Mouse (Mus musculus): ENCODE measurements around the gene Ifnb1. TPM values are rescaled to one million over a fixed set of nuclear protein-coding genes. Genes with fewer than 3 reads are reported as not detected.

Gene Ifnb1
- polyA plus RNA-seq, 1 experiment from 2014 or later = not detected

DNA sequence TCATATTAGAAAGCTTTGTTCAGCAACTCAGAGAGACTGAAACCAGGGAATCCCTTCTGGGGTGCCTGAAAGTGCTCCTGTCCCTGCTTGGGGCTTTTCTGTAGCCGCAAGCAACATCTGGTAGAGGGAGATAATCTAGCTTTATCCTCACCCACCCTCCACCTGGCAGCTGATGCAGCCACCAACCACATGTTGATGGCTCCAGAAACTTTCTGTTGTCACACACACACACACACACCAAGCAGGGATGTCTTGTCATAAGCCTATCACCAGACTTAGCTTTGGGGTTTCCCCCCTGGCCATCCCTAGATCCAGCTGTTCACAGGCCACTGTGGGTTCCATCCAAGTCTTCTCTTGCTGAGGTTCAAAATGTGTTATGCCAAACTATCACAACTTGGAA, 13.2 kb upstream of the Ifnb1 start:
- 100% methylated on average over 1 of the region's 1 CpGs for WGBS
- Histone ChIP-seq H3K9ac (replicated peaks; ENCODE audit: low read depth, low read length) (no peak overlapping the region), H3K36me3 (ENCODE audit: control insufficient read depth, insufficient read depth, low read length) (no peaks in the 10 kb centered on the region), H3K27ac (ENCODE audit: low read depth, low read length) (no peak overlapping the region), H3K9me3 (ENCODE audit: control insufficient read depth, low read length) (no peaks in the 10 kb centered on the region), H3K4me1 (ENCODE audit: control insufficient read depth, insufficient read depth, low read length) (no peaks in the 10 kb centered on the region), H3K4me3 (ENCODE audit: low read depth, low read length) (no peak overlapping the region), H3K27me3 (ENCODE audit: control insufficient read depth, insufficient read depth, low read length) (no peaks in the 10 kb centered on the region), H3K4me2 (ENCODE audit: low read depth, low read length) (no peak overlapping the region)
- no peak for ATAC-seq (ENCODE audit: low read depth)

DNA sequence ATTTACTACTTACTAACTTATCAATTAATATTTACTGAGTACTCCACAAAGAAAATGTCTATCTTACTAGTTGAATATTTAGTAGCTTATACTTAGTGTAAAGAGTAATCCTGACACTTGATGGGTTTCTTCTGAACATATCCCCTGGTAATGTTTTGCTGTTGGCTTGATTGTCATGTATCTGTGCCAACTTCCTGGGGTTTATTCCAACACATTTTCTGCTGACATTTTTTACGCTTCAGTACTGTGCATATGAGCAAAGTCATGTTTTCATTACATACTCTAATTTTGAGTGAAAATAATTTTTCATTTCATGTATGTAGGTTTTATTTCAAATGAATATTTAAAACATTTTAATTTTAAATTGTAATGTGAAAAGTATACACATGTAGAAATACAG, 12.3 kb upstream of the Ifnb1 start:
- Histone ChIP-seq H3K4me1 (ENCODE audit: control insufficient read depth, insufficient read depth, low read length) (no peaks in the 10 kb centered on the region), H3K27ac (ENCODE audit: low read depth, low read length) (no peak overlapping the region), H3K9ac (replicated peaks; ENCODE audit: low read depth, low read length) (no peak overlapping the region), H3K4me2 (ENCODE audit: low read depth, low read length) (no peak overlapping the region), H3K9me3 (ENCODE audit: control insufficient read depth, low read length) (no peaks in the 10 kb centered on the region), H3K27me3 (ENCODE audit: control insufficient read depth, insufficient read depth, low read length) (no peaks in the 10 kb centered on the region), H3K36me3 (ENCODE audit: control insufficient read depth, insufficient read depth, low read length) (no peaks in the 10 kb centered on the region), H3K4me3 (ENCODE audit: low read depth, low read length) (no peak overlapping the region)
- ATAC-seq (ENCODE audit: low read depth) = no peak
- 83% methylated on average over 1 of the region's 1 CpGs for WGBS

DNA sequence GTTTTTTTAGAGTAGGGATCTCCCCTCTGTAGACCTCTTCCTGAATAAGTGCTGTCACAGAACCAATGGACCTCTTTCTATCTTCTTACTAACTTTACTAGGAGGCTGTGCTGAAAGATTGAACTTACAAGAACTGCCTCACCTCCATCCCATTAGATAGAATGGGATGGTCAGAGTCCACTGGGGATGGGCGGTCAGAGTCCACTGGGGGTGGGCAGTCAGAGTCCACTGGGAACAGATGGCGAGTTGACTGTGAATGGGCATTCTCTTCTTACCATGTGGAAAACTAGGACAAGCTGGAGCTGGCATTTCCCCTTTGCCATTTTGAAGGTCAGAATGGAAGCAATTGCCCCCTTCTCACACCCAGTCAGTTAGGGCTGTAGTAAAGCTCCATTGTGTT, 10.9 kb upstream of the Ifnb1 start:
- no peaks in the 10 kb centered on the region for H3K27me3 ChIP-seq (ENCODE audit: control insufficient read depth, insufficient read depth, low read length)
- no peak for ATAC-seq (ENCODE audit: low read depth)
- no peak overlapping the region for H3K9ac ChIP-seq (replicated peaks; ENCODE audit: low read depth, low read length)
- no peaks in the 10 kb centered on the region for H3K36me3 ChIP-seq (ENCODE audit: control insufficient read depth, insufficient read depth, low read length)
- no peaks in the 10 kb centered on the region for H3K4me1 ChIP-seq (ENCODE audit: control insufficient read depth, insufficient read depth, low read length)
- 80% methylated on average over 2 of the region's 2 CpGs for WGBS
- no peaks in the 10 kb centered on the region for H3K9me3 ChIP-seq (ENCODE audit: control insufficient read depth, low read length)
- no peak overlapping the region for H3K4me3 ChIP-seq (ENCODE audit: low read depth, low read length)
- H3K4me2 ChIP-seq (ENCODE audit: low read depth, low read length) = no peak overlapping the region
- H3K27ac ChIP-seq (ENCODE audit: low read depth, low read length) = no peak overlapping the region

DNA sequence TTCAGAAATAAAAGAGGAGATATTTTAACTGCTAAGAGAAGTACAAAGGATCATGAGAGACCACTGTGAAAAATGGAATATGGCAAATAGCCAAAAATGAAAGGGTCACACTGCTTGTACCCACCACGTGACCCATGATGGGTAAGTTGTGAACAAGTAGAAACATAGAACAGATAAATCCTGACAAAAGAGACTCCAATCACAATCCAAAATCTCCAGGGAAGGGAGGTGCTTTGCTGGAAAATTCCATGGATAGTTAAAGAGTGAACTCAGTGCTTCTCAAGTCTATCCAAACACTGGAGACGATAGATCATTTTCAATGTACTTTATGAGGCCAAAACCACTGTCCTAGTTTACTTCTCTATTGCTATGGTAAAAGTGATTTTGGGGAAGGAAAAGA, 8.3 kb upstream of the Ifnb1 start:
- no peaks in the 10 kb centered on the region for H3K27me3 ChIP-seq (ENCODE audit: control insufficient read depth, insufficient read depth, low read length)
- no peak overlapping the region for H3K4me2 ChIP-seq (ENCODE audit: low read depth, low read length)
- H3K27ac ChIP-seq (ENCODE audit: low read depth, low read length) = no peak overlapping the region
- H3K36me3 ChIP-seq (ENCODE audit: control insufficient read depth, insufficient read depth, low read length) = no peaks in the 10 kb centered on the region
- ATAC-seq (ENCODE audit: low read depth) = no peak
- H3K4me3 ChIP-seq (ENCODE audit: low read depth, low read length) = no peak overlapping the region
- H3K9me3 ChIP-seq (ENCODE audit: control insufficient read depth, low read length) = no peaks in the 10 kb centered on the region
- H3K4me1 ChIP-seq (ENCODE audit: control insufficient read depth, insufficient read depth, low read length) = no peaks in the 10 kb centered on the region
- no peak overlapping the region for H3K9ac ChIP-seq (replicated peaks; ENCODE audit: low read depth, low read length)
- 86% methylated on average over 2 of the region's 2 CpGs for WGBS

DNA sequence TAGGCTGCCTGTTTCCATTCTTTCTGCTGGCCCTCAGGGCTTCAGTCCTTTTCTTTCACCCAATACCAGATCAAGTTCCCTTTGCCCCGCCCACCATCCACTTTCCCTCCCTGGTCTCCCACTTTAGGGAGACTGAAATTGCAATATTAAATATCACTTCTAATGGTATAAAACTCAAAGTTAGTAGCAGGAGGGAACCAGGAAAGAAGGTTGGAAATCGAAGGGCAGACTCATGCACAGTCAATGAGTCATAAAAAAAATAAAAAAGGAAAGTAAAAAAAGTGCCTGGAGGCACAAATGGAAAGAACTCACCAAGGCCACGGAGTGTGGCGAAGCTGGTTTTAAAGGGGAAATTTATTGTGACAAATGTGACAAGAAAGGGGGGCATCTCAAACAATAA, 7.7 kb upstream of the Ifnb1 start:
- H3K36me3 ChIP-seq (ENCODE audit: control insufficient read depth, insufficient read depth, low read length) = no peaks in the 10 kb centered on the region
- no peaks in the 10 kb centered on the region for H3K9me3 ChIP-seq (ENCODE audit: control insufficient read depth, low read length)
- no peak for ATAC-seq (ENCODE audit: low read depth)
- no peak overlapping the region for H3K27ac ChIP-seq (ENCODE audit: low read depth, low read length)
- H3K27me3 ChIP-seq (ENCODE audit: control insufficient read depth, insufficient read depth, low read length) = no peaks in the 10 kb centered on the region
- no peaks in the 10 kb centered on the region for H3K4me1 ChIP-seq (ENCODE audit: control insufficient read depth, insufficient read depth, low read length)
- WGBS = 68% methylated on average over 4 of the region's 4 CpGs
- H3K4me2 ChIP-seq (ENCODE audit: low read depth, low read length) = no peak overlapping the region
- no peak overlapping the region for H3K4me3 ChIP-seq (ENCODE audit: low read depth, low read length)
- H3K9ac ChIP-seq (replicated peaks; ENCODE audit: low read depth, low read length) = no peak overlapping the region

DNA sequence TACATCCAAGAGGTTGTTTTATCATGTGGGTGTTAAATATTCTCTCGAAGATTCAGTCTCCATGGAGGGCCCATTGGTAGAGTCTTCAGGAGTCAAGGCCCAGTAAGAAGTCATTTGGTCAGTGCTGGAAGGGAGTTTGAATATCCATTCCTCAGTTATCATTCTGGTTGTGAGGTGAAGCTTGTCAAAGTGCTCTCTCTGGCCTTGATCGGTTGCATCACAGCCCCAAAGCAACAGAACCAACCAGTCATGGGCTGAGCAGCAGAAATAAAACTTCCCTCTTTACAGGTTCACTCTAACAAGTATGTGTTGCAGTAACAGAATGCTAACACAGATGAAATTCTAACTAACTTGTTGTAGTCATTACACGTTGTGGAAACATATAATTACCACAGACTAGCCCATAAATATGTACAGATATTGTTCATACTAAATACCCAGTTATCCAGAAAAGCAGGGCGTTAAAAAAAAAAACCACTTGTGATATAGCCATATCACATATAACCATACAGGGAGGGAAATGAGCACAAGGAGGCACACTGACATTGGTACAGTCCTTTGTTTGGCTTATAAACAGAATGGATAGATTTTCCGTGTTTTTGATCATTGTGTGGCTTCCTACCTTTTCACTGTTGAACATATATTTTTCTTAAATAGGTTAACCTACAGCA, 3.9 kb upstream of the Ifnb1 start:
- Histone ChIP-seq H3K9me3 (ENCODE audit: control insufficient read depth, low read length) (no peaks in the 10 kb centered on the region), H3K9ac (replicated peaks; ENCODE audit: low read depth, low read length) (no peak overlapping the region), H3K27ac (ENCODE audit: low read depth, low read length) (no peak overlapping the region), H3K4me2 (ENCODE audit: low read depth, low read length) (no peak overlapping the region), H3K4me3 (ENCODE audit: low read depth, low read length) (no peak overlapping the region), H3K4me1 (ENCODE audit: control insufficient read depth, insufficient read depth, low read length) (no peaks in the 10 kb centered on the region), H3K27me3 (ENCODE audit: control insufficient read depth, insufficient read depth, low read length) (no peaks in the 10 kb centered on the region), H3K36me3 (ENCODE audit: control insufficient read depth, insufficient read depth, low read length) (no peaks in the 10 kb centered on the region)
- 88% methylated on average over 5 of the region's 5 CpGs for WGBS
- no peak for ATAC-seq (ENCODE audit: low read depth)

DNA sequence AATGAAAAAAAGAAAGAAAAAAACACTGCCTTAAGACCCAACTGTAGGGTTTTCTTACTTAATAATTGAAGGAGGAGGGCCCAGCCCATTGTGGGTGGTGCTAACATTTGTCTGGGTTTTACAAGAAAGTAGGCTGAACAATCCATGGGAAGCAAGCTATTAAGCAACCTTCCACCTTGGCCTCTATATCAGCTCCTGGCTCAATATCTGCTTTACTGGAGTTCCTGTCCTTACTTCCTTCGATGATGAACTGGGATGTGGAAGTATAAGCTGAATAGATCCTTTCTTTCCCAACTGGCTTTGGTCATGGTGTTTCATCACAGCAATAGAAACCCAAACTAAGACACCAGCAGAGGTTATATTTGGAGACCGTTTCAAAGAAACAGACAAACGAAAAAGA, 2.8 kb upstream of the Ifnb1 start:
- 80% methylated on average over 3 of the region's 3 CpGs for WGBS
- ATAC-seq (ENCODE audit: low read depth) = no peak
- no peak overlapping the region for H3K4me2 ChIP-seq (ENCODE audit: low read depth, low read length)
- no peak overlapping the region for H3K9ac ChIP-seq (replicated peaks; ENCODE audit: low read depth, low read length)
- no peaks in the 10 kb centered on the region for H3K4me1 ChIP-seq (ENCODE audit: control insufficient read depth, insufficient read depth, low read length)
- H3K4me3 ChIP-seq (ENCODE audit: low read depth, low read length) = no peak overlapping the region
- H3K36me3 ChIP-seq (ENCODE audit: control insufficient read depth, insufficient read depth, low read length) = no peaks in the 10 kb centered on the region
- H3K27ac ChIP-seq (ENCODE audit: low read depth, low read length) = no peak overlapping the region
- H3K9me3 ChIP-seq (ENCODE audit: control insufficient read depth, low read length) = no peaks in the 10 kb centered on the region
- no peaks in the 10 kb centered on the region for H3K27me3 ChIP-seq (ENCODE audit: control insufficient read depth, insufficient read depth, low read length)

DNA sequence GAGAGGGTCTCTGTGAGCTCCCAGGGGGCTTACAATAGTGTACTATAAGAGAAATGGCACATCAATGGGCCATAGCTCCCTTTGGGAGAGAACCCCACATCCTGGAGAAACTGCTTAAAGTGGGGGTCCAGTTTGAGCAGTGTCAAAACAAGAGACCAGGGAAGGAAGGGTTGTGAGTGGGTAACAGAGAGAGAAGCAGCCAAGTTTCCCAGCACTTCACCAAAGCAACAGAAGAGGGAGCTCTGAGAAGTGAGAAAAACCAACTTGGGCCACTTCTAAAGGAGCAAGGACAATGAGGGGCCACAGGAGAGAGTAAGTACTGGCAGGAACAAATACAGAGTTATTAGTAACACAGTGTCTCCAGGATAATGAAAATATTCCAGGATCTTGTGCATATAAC, 667 bp upstream of the Ifnb1 start:
- Histone ChIP-seq H3K9ac (replicated peaks; ENCODE audit: low read depth, low read length) (no peak overlapping the region), H3K4me1 (ENCODE audit: control insufficient read depth, insufficient read depth, low read length) (no peaks in the 10 kb centered on the region), H3K4me2 (ENCODE audit: low read depth, low read length) (no peak overlapping the region), H3K36me3 (ENCODE audit: control insufficient read depth, insufficient read depth, low read length) (no peaks in the 10 kb centered on the region), H3K4me3 (ENCODE audit: low read depth, low read length) (no peak overlapping the region), H3K27ac (ENCODE audit: low read depth, low read length) (no peak overlapping the region), H3K9me3 (ENCODE audit: control insufficient read depth, low read length) (no peaks in the 10 kb centered on the region), H3K27me3 (ENCODE audit: control insufficient read depth, insufficient read depth, low read length) (no peaks in the 10 kb centered on the region)
- no peak for ATAC-seq (ENCODE audit: low read depth)

DNA sequence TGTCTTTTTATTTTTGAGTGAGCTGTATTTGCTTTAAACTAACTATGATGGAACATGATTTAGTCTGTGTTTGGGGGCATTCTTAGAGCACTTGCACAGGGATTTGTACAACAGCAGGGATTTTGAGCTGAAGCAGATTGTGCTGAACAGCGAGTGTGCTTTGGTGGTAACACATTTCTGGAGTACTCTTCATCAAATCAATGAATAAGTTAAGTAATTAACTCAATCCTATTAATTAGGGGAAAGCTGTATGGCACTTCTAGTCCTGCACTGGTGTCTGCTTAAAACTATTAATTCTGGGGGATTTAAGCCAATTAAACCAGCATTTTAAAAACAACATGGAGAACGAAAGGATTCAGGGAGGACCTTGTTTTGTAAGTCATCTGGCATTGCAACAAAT, 4.6 kb downstream of the Ifnb1 start:
- H3K27ac ChIP-seq (ENCODE audit: low read depth, low read length) = no peak overlapping the region
- H3K4me3 ChIP-seq (ENCODE audit: low read depth, low read length) = no peak overlapping the region
- no peak for ATAC-seq (ENCODE audit: low read depth)
- H3K4me2 ChIP-seq (ENCODE audit: low read depth, low read length) = no peak overlapping the region
- 89% methylated on average over 2 of the region's 2 CpGs for WGBS
- no peaks in the 10 kb centered on the region for H3K36me3 ChIP-seq (ENCODE audit: control insufficient read depth, insufficient read depth, low read length)
- H3K9me3 ChIP-seq (ENCODE audit: control insufficient read depth, low read length) = no peaks in the 10 kb centered on the region
- H3K4me1 ChIP-seq (ENCODE audit: control insufficient read depth, insufficient read depth, low read length) = no peaks in the 10 kb centered on the region
- H3K27me3 ChIP-seq (ENCODE audit: control insufficient read depth, insufficient read depth, low read length) = no peaks in the 10 kb centered on the region
- H3K9ac ChIP-seq (replicated peaks; ENCODE audit: low read depth, low read length) = no peak overlapping the region

Measured in neural tube, embryonic 14.5 days (tissue).